Mouse (Mus musculus) CH12.LX (cell line): ENCODE measurements at regions not wholly inside any gene's neighbourhood (a gene's known extent, or its start where the extent isn't known, plus 50 kb on each side); places are given as distances from the start of the nearest gene placed in this dataset.

Source experiments
- CTCF ChIP-seq, 2 experiments: IDR thresholded peaks in 1 of 2; conservative IDR thresholded peaks in 1 of 2; 2 replicates each; pipeline ENCODE4 v1.5.1; 2011 to 2012; ENCODE audit warnings: low read depth in 2 of 2, low read length in 2 of 2, improper control_type of control experiment in 1 of 2, inconsistent platforms in 1 of 2, mild to moderate bottlenecking in 1 of 2, moderate library complexity in 1 of 2
- EP300 ChIP-seq: IDR thresholded peaks from 2 replicates; pipeline ENCODE4 v1.6.1; 2011; ENCODE audit warnings: low read length, improper control_type of control experiment
- GABPA ChIP-seq: IDR thresholded peaks from 2 replicates; pipeline ENCODE4 v1.6.1; 2012; ENCODE audit warnings: low read depth, low read length, improper control_type of control experiment, inconsistent platforms; ENCODE audit not compliant: insufficient replicate concordance
- MAFK ChIP-seq: IDR thresholded peaks from 2 replicates; pipeline ENCODE4 v1.6.1; 2011; ENCODE audit warnings: low read length, improper control_type of control experiment; ENCODE audit not compliant: insufficient replicate concordance
- MAX ChIP-seq: IDR thresholded peaks from 2 replicates; pipeline ENCODE4 v1.6.1; 2011; ENCODE audit warnings: low read length, improper control_type of control experiment
- MXI1 ChIP-seq: IDR thresholded peaks from 2 replicates; pipeline ENCODE4 v1.6.1; 2011; ENCODE audit warnings: mild to moderate bottlenecking, low read depth, low read length, improper control_type of control experiment
- NELFE ChIP-seq: IDR thresholded peaks from 2 replicates; pipeline ENCODE4 v1.6.1; 2011; ENCODE audit warnings: low read depth, low read length, improper control_type of control experiment
- POLR2A ChIP-seq: IDR thresholded peaks from 2 replicates; pipeline ENCODE4 v1.6.1; 2011; ENCODE audit warnings: low read depth, mild to moderate bottlenecking, improper control_type of control experiment, low read length
- RAD21 ChIP-seq: IDR thresholded peaks from 2 replicates; pipeline ENCODE4 v1.6.1; 2011; ENCODE audit warnings: low read depth, mild to moderate bottlenecking, low read length, improper control_type of control experiment, moderate library complexity
- SMC3 ChIP-seq: IDR thresholded peaks from 2 replicates; pipeline ENCODE4 v1.6.1; 2011; ENCODE audit warnings: low read depth, low read length, improper control_type of control experiment
- TCF12 ChIP-seq: IDR thresholded peaks from 2 replicates; pipeline ENCODE4 v1.6.1; 2014; ENCODE audit warnings: low read depth, mild to moderate bottlenecking, inconsistent platforms, low read length, improper control_type of control experiment
- USF1 ChIP-seq: IDR thresholded peaks from 2 replicates; pipeline ENCODE4 v1.6.1; 2014; ENCODE audit warnings: low read depth, mild to moderate bottlenecking, inconsistent platforms, low read length, improper control_type of control experiment
- ZMIZ1 ChIP-seq: IDR thresholded peaks from 2 replicates; pipeline ENCODE4 v1.6.1; 2012; ENCODE audit warnings: low read depth, mild to moderate bottlenecking, inconsistent platforms, low read length, improper control_type of control experiment

DNA sequence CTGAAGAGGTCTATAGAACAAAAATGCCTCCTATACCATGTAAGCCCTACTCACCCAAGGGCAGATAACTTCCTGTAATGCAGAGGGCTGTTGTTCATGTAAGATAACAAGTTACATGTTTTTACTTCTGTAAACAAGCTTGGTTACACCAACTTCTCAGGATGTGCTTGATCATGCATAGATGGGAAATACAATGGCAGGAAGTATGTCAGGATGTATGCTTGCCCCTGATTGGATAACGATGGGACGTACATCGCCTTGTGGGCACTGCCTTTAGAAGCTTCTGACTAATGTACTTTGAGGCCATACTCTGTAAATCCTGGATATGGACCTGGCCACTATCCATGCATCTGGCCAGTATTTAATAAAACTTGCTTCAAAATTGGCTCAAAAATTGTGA, 69.2 kb upstream of the Pde3b start:
- TF ChIP-seq ZMIZ1 (no peak), MAX (no peak), GABPA (no peak), MAFK (no peak), RAD21 (no peak), MXI1 (no peak), CTCF (conservative IDR thresholded peaks at IDR 0.05 in 1 of 2, IDR thresholded peaks at IDR 0.05 in 1 of 2; ENCODE audit: low read depth in 2 of 2, low read length in 2 of 2) (no peak), POLR2A (no peak), EP300 (no peak), SMC3 (no peak), TCF12 (no peak), NELFE (no peak), USF1 (no peak)
